Mouse (Mus musculus) brain, embryonic 14.5 days (tissue): ENCODE measurements around the gene Timm29.

Source experiments
- CTCF ChIP-seq: fragments of 200-500 bp; IDR thresholded peaks from 2 replicates; pipeline ENCODE4 v1.5.1; 2012; ENCODE audit warnings: inconsistent platforms, mild to moderate bottlenecking, moderate library complexity, borderline replicate concordance; ENCODE audit not compliant: insufficient read depth, insufficient read length; ENCODE audit errors: extremely low read depth
- POLR2A ChIP-seq: fragments of 200-500 bp; IDR thresholded peaks from 2 replicates; pipeline ENCODE4 v1.6.1; 2012; ENCODE audit warnings: mild to moderate bottlenecking, inconsistent platforms, borderline replicate concordance; ENCODE audit not compliant: poor library complexity, insufficient read depth, insufficient read length, severe bottlenecking; ENCODE audit errors: extremely low read depth

- TF ChIP-seq CTCF, result no peak
- TF ChIP-seq POLR2A, result no peak
These were observed 17.3 kb upstream of the Timm29 start for GRCm38 (mm10) chr9:21575253-21575652.
